Mouse (Mus musculus): ENCODE measurements at regions not wholly inside any gene's neighbourhood (a gene's known extent, or its start where the extent isn't known, plus 50 kb on each side); places are given as distances from the start of the nearest gene placed in this dataset.

GRCm38 (mm10) chr9:68402981-68403380 is 250.6 kb upstream of the Rora start:
- Histone ChIP-seq H3K27me3 (ENCODE audit: insufficient read depth, poor library complexity, severe bottlenecking) (no peaks in the 10 kb centered on the region), H3K9me3 (no peaks in the 10 kb centered on the region), H3K36me3 (no peaks in the 10 kb centered on the region), H3K4me1 (peaks cover 3% of the 10 kb centered on the region; the same call in 1 of the 2 replicates), H3K4me3 (no peak overlapping the region), H3K27ac (no peak overlapping the region)
- WGBS = 87% methylated on average over 3 of the region's 3 CpGs
- DNase-seq (ENCODE audit: low spot score) = no peak

DNA sequence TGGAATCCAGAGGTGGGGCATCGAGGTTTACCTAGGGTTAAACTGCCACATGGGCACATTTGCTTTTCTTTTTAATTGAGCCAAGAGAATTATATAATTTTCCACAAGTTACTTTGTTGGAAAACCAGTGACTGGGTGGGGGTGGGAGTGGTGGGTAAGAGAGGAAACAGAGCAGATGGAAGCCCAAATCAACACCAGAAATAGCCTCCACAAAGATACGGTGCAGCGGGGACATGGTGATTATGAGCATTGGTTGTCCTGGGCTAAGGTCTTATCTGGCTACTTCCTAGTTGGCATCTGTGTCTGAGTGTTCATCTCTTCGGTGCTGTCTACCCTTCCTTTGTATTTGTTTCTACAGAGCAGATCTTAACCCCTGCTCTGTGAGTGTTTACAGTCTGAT is 250.1 kb upstream of the Rora start:
- Histone ChIP-seq H3K9me3 (no peaks in the 10 kb centered on the region), H3K4me3 (no peak overlapping the region), H3K27me3 (ENCODE audit: insufficient read depth, poor library complexity, severe bottlenecking) (no peaks in the 10 kb centered on the region), H3K36me3 (no peaks in the 10 kb centered on the region), H3K27ac (no peak overlapping the region), H3K4me1 (peaks cover 3% of the 10 kb centered on the region; the same call in 1 of the 2 replicates)
- 51% methylated on average over 4 of the region's 4 CpGs for WGBS
- no peak for DNase-seq (ENCODE audit: low spot score)

DNA sequence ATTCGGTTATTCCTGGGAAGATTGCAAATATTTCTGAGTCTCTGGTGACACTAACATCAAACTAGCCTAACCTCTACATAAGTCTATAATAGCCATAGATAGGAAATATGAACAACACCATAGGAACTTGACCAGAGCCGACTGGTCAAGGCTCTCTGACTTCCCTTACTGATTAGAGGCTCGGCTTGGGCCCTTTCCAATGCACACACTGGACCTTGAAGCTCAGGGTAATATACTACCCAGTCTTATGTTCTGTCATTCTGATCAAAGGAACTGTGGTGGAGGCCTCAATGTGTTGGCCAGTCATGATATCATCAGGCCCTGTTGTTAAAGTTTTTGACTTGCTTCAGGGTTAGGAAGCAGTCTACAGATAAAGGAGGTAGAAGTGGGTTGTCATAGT is 243.8 kb upstream of the Rora start:
- no peak for DNase-seq (ENCODE audit: low spot score)
- Histone ChIP-seq H3K27ac (no peak overlapping the region), H3K4me3 (no peak overlapping the region), H3K9me3 (no peaks in the 10 kb centered on the region), H3K4me1 (no peaks in the 10 kb centered on the region), H3K27me3 (ENCODE audit: insufficient read depth, poor library complexity, severe bottlenecking) (no peaks in the 10 kb centered on the region), H3K36me3 (no peaks in the 10 kb centered on the region)
- 65% methylated on average over 3 of the region's 3 CpGs for WGBS

GRCm38 (mm10) chr9:68426286-68426685 is 227.3 kb upstream of the Rora start:
- Histone ChIP-seq H3K27ac (no peak overlapping the region), H3K27me3 (ENCODE audit: insufficient read depth, poor library complexity, severe bottlenecking) (no peaks in the 10 kb centered on the region), H3K4me1 (no peaks in the 10 kb centered on the region), H3K9me3 (no peaks in the 10 kb centered on the region), H3K36me3 (no peaks in the 10 kb centered on the region), H3K4me3 (no peak overlapping the region)
- no peak for DNase-seq (ENCODE audit: low spot score)
- 76% methylated on average over 2 of the region's 2 CpGs for WGBS

- no peak for DNase-seq (ENCODE audit: low spot score)
- no peak overlapping the region for H3K27ac ChIP-seq
- no peaks in the 10 kb centered on the region for H3K27me3 ChIP-seq (ENCODE audit: insufficient read depth, poor library complexity, severe bottlenecking)
- H3K4me3 ChIP-seq = no peak overlapping the region
- no peaks in the 10 kb centered on the region for H3K9me3 ChIP-seq
- WGBS = 82% methylated on average over 5 of the region's 5 CpGs
- no peaks in the 10 kb centered on the region for H3K4me1 ChIP-seq
- H3K36me3 ChIP-seq = no peaks in the 10 kb centered on the region
Observed at GRCm38 (mm10) chr9:68462755-68463154, 190.8 kb upstream of the Rora start.

GRCm38 (mm10) chr9:68463637-68464304 is 189.8 kb upstream of the Rora start:
- H3K9me3 ChIP-seq = no peaks in the 10 kb centered on the region
- no peak overlapping the region for H3K27ac ChIP-seq
- H3K4me1 ChIP-seq = no peaks in the 10 kb centered on the region
- DNase-seq (ENCODE audit: low spot score) = no peak
- H3K27me3 ChIP-seq (ENCODE audit: insufficient read depth, poor library complexity, severe bottlenecking) = no peaks in the 10 kb centered on the region
- no peaks in the 10 kb centered on the region for H3K36me3 ChIP-seq
- no peak overlapping the region for H3K4me3 ChIP-seq
- 66% methylated on average over 4 of the region's 4 CpGs for WGBS

GRCm38 (mm10) chr9:68466671-68467070 is 186.9 kb upstream of the Rora start:
- no peak for DNase-seq (ENCODE audit: low spot score)
- no peak overlapping the region for H3K4me3 ChIP-seq
- H3K27ac ChIP-seq = no peak overlapping the region
- WGBS = 76% methylated on average over 5 of the region's 5 CpGs
- no peaks in the 10 kb centered on the region for H3K36me3 ChIP-seq
- no peaks in the 10 kb centered on the region for H3K4me1 ChIP-seq
- H3K27me3 ChIP-seq (ENCODE audit: insufficient read depth, poor library complexity, severe bottlenecking) = no peaks in the 10 kb centered on the region
- H3K9me3 ChIP-seq = no peaks in the 10 kb centered on the region

DNA sequence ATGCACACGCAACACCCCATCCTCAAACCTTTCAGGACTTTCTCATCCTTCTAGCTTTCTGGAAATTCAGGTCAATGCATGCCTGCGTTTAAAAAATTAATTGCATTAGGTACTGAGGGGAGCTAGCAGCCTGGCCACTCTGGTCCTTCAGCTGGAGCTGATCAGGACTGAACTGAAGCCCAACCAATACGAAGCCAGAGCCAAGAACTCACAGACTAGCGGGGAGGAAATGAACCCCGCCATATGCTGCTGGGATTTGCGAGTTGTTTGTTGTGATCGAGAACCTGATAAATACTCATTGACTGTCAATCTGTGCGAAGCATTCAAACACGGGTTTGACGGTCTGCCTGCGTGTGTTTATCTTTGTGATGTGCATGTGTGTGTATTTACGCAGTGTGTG is 177.2 kb upstream of the Rora start:
- no peak overlapping the region for H3K27ac ChIP-seq
- no peak overlapping the region for H3K4me3 ChIP-seq
- no peaks in the 10 kb centered on the region for H3K27me3 ChIP-seq (ENCODE audit: insufficient read depth, poor library complexity, severe bottlenecking)
- DNase-seq (ENCODE audit: low spot score) = no peak
- H3K36me3 ChIP-seq = no peaks in the 10 kb centered on the region
- 83% methylated on average over 12 of the region's 12 CpGs for WGBS
- 0 out of 2 replicates have a peak, but pooled peaks cover 5% of the 10 kb centered on the region for H3K4me1 ChIP-seq
- no peaks in the 10 kb centered on the region for H3K9me3 ChIP-seq

DNA sequence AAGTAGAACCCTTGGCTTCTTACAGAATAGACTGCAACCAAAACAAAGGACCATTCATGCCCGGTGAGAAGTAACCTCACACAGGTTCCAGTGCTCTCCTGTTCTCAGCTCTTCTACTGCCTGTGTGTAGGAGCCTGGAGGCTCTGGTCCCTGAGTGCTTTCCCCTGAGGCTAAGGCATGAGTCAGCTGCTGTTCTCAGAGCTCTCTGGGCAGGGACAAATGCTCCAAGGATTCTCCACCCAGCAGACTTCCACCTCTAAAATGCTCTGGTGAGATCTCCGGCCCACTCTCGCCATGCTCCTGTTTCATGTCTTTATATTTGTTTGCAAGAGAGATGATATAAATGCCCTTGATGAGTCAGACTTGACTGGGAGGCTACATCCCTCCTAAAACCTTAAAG is 176.1 kb upstream of the Rora start:
- no peak overlapping the region for H3K4me3 ChIP-seq
- 0 out of 2 replicates have a peak, but pooled peaks cover 5% of the 10 kb centered on the region for H3K4me1 ChIP-seq
- H3K27ac ChIP-seq = no peak overlapping the region
- H3K27me3 ChIP-seq (ENCODE audit: insufficient read depth, poor library complexity, severe bottlenecking) = no peaks in the 10 kb centered on the region
- H3K9me3 ChIP-seq = no peaks in the 10 kb centered on the region
- H3K36me3 ChIP-seq = no peaks in the 10 kb centered on the region
- 89% methylated on average over 3 of the region's 3 CpGs for WGBS
- DNase-seq (ENCODE audit: low spot score) = no peak

DNA sequence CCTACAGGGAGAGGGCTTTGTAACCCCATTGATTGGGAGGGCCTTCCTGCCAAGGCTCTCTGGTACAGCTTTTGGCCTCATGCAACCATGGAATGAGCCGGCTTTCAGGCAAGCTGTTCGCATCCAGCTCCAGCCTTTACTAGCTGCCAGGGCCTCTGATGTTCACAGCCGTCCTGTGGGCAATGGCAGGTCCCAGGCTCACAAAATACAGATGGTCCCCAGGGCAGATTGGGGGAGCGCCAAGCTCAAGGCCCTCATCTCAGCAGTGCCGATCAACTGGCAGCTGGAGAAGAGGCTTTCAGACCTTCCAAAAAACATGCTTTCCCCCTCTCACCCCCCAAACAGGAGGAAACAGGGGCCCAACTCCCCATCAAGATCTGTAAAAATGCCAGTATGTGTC is 166.9 kb upstream of the Rora start:
- no peak for DNase-seq (ENCODE audit: low spot score)
- 81% methylated on average over 5 of the region's 5 CpGs for WGBS

GRCm38 (mm10) chr9:68491151-68491550 is 162.4 kb upstream of the Rora start:
- no peak overlapping the region for H3K4me3 ChIP-seq
- no peaks in the 10 kb centered on the region for H3K36me3 ChIP-seq
- no peaks in the 10 kb centered on the region for H3K27me3 ChIP-seq (ENCODE audit: insufficient read depth, poor library complexity, severe bottlenecking)
- 83% methylated on average over 2 of the region's 2 CpGs for WGBS
- no peaks in the 10 kb centered on the region for H3K4me1 ChIP-seq
- no peaks in the 10 kb centered on the region for H3K9me3 ChIP-seq
- H3K27ac ChIP-seq = no peak overlapping the region
- no peak for DNase-seq (ENCODE audit: low spot score)

More for the DNA sequence above, 166.9 kb upstream of the Rora start:
- no peaks in the 10 kb centered on the region for H3K9me3 ChIP-seq
- H3K4me1 ChIP-seq = no peaks in the 10 kb centered on the region
- H3K4me3 ChIP-seq = no peak overlapping the region
- H3K36me3 ChIP-seq = no peaks in the 10 kb centered on the region
- H3K27me3 ChIP-seq (ENCODE audit: insufficient read depth, poor library complexity, severe bottlenecking) = no peaks in the 10 kb centered on the region
- no peak overlapping the region for H3K27ac ChIP-seq

GRCm38 (mm10) chr9:68521218-68521617 is 132.4 kb upstream of the Rora start:
- Histone ChIP-seq H3K9me3 (no peaks in the 10 kb centered on the region), H3K27me3 (ENCODE audit: insufficient read depth, poor library complexity, severe bottlenecking) (no peaks in the 10 kb centered on the region), H3K27ac (no peak overlapping the region), H3K4me1 (peaks cover 11% of the 10 kb centered on the region; the same call in 1 of the 2 replicates), H3K36me3 (no peaks in the 10 kb centered on the region), H3K4me3 (no peak overlapping the region)
- DNase-seq (ENCODE audit: low spot score) = no peak
- WGBS = 60% methylated on average over 5 of the region's 5 CpGs

DNA sequence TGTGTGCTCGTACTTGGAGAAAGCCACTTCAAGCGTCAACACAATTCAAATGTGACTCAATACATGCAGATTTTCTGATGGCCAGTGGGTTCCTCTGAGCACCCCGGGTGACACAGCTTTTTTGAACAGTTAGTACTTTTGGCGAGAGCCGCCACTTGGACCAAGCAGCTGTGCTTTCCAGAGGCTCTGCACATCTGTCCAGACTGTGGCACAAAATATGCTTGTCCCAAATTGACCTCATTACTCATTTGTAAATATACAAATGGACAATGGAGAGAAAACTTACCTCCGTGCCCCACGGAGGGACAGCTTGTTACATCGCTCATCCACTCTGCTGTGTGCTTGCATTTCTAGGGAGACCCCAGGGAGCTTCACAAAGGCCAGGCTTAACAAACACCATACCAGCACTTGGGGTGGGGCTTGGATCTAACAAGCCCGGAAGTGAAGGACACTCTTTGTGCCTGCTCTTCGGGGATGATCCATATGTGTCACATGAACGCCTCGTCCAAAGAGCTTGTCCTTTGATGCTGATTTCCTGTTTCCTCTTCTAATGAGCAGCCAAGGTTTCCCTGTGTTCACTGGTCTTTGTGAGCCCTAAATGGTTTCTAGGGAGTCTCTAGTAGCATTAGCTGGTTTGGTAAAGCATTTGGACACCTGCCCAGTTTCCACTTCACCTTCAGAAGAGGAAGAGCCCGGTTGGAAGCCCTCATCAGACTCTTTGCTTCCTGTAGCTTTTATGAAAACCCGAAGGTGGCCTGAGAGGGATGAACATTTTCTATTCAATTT is 91.6 kb upstream of the Rora start:
- WGBS = 77% methylated on average over 14 of the region's 14 CpGs
- Histone ChIP-seq H3K27me3 (ENCODE audit: insufficient read depth, poor library complexity, severe bottlenecking) (no peaks in the 10 kb centered on the region), H3K9me3 (no peaks in the 10 kb centered on the region), H3K4me1 (no peaks in the 10 kb centered on the region), H3K4me3 (no peak overlapping the region), H3K36me3 (no peaks in the 10 kb centered on the region), H3K27ac (no peak overlapping the region)
- DNase-seq (ENCODE audit: low spot score) = no peak

Data from heart, embryonic 10.5 days (tissue).